Mouse (Mus musculus) frontal cortex, adult 2 months (tissue): ENCODE measurements at regions not wholly inside any gene's neighbourhood (a gene's known extent, or its start where the extent isn't known, plus 50 kb on each side); places are given as distances from the start of the nearest gene placed in this dataset.

Experiments
- DNase-seq, 2 experiments: peaks; one replicate each; pipeline ENCODE4 v3.0.0; 2022; ENCODE audit warnings: low spot score in 1 of 2; ENCODE audit errors: extremely low spot score in 1 of 2

- no peak for DNase-seq
Measured at GRCm38 (mm10) chrX:77009336-77009735, 406.6 kb upstream of the Cldn34d start.

GRCm38 (mm10) chrX:77013890-77014289, 411.2 kb upstream of the Cldn34d start:
- no peak for DNase-seq

- DNase-seq: peak in 1 of 2 experiments; percentile 42
Measured at GRCm38 (mm10) chrX:77050401-77051381, 448.0 kb upstream of the Cldn34d start.

- DNase-seq: peak in 1 of 2 experiments; percentile 17
Measured at GRCm38 (mm10) chrX:77052036-77052435, 449.3 kb upstream of the Cldn34d start.

GRCm38 (mm10) chrX:77079776-77080175, 431.0 kb upstream of the Tbl1x start:
- peak; percentile 26 to 54 for DNase-seq

GRCm38 (mm10) chrX:77082716-77083115, 428.1 kb upstream of the Tbl1x start:
- no peak for DNase-seq

- no peak for DNase-seq
Measured at GRCm38 (mm10) chrX:77121761-77122160, 389.1 kb upstream of the Tbl1x start.
